ENCODE assay signal across 24 mouse cellular contexts in the genomic region with DNA sequence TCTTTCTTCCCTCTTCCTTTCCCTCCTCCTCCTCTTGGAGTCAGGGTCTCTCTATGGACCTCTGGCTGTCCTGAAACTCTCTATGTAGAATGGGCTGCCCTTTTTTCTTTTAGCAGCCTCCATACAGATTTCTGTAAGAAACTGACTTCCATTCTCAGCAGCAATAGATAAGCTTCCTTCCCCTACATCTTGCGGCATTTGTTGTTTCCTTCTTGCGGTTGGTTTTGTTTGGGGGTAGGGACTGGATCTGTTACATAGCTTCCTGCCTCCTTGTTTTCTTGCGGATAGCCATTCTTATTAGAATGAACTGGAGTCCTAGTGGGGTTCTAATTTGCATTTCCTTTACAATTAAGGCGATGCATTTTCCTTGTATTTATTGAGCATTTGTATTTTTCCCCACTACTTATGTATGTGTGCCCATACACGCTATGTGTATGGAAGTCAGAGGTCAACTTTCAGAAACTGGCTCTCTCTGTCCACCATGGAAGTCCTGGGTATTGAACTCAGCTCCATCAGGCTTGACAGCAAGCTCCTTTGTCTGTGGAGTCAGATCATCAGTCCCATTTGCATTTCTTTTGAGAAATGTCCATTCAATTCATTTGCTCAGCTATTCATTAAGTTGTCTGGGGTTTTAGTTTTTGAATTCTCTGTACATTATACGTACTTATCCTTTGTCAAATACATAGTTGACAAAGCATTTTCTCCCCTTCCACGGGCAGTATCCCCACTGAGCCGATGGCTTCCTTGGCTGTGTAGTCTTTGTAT.
DNase-seq lines count a peak whose midpoint lies in the region; ATAC-seq and TF ChIP-seq lines count a peak whose summit lies in the region.
"Had no signal": no experiment of that assay in that cellular context is flagged by ENCODE, and none has a peak within 500 bp of the region (broad histone marks: within the 10 kb centered on the region; RNA-seq: fewer than 3 reads in every experiment).

No protein-coding gene starts in this region.

- WGBS in heart, postnatal 0 days: 68% methylated on average over 8 of the region's 8 CpGs
- WGBS in macrophage (ENCODE audit: missing documents): 42% methylated on average over 8 of the region's 8 CpGs

- DNase-seq in heart, adult 11 months: peak; percentile 51
- no peak for DNase-seq in heart, adult 18-20 months
- DNase-seq in heart, postnatal 0 days (ENCODE audit: low spot score): no peak
- DNase-seq in heart, postnatal 10 days: no peak
- peak; percentile 4 for DNase-seq in MEL-GATA-1-ER (ENCODE audit: extremely low read depth, low read depth)
- no peak for DNase-seq in B cell, adult 2 months
- DNase-seq in kidney, postnatal 36 days: no peak
- DNase-seq: adrenal gland, postnatal 25 days; cerebellum, adult 18-20 months; cerebellum, postnatal 25 days; kidney, adult 8-10 months; kidney, postnatal 14 days; midbrain, embryonic 14.5 days; right cerebral cortex, postnatal 4 days had no signal

- peaks cover 6% of the 10 kb centered on the region for H3K4me1 ChIP-seq in heart, postnatal 0 days (ENCODE audit: control insufficient read depth, insufficient read depth)
- H3K4me1 ChIP-seq: embryonic facial prominence, embryonic 15.5 days; hindbrain, embryonic 13.5 days; liver, embryonic 15.5 days had no signal

- no peaks in the 10 kb centered on the region for H3K9me3 ChIP-seq in heart, postnatal 0 days (replicated peaks; ENCODE audit: control insufficient read depth, low read length)
- H3K9me3 ChIP-seq: embryonic facial prominence, embryonic 15.5 days; hindbrain, embryonic 13.5 days; limb, embryonic 12.5 days; liver, embryonic 15.5 days; megakaryocyte, embryonic 14.5 days had no signal

- H3K27ac ChIP-seq in heart, postnatal 0 days (ENCODE audit: low read depth): peak overlapping the region; percentile 18; the same call in 1 of the 2 replicates
- peak overlapping the region; percentile 47 for H3K27ac ChIP-seq in macrophage
- H3K27ac ChIP-seq: embryonic facial prominence, embryonic 15.5 days; hindbrain, embryonic 13.5 days; limb, embryonic 12.5 days; liver, embryonic 15.5 days; stomach, postnatal 0 days had no signal

- no peak overlapping the region for H3K9ac ChIP-seq in heart, postnatal 0 days (replicated peaks; ENCODE audit: low read depth, low read length)
- H3K9ac ChIP-seq: embryonic facial prominence, embryonic 15.5 days; hindbrain, embryonic 13.5 days; limb, embryonic 12.5 days; liver, embryonic 15.5 days had no signal

- no peak for ATAC-seq in heart, postnatal 0 days (ENCODE audit: insufficient read depth, low read depth)
- ATAC-seq: forebrain, embryonic 16.5 days; inflammation-experienced regulatory T-cells, adult 6 months; lung, postnatal 0 days had no signal

- no peak for TF ChIP-seq EP300 in heart, postnatal 0 days (IDR thresholded peaks at IDR 0.05; ENCODE audit: low read depth)

- H3K36me3 ChIP-seq in heart, postnatal 0 days (replicated peaks; ENCODE audit: control insufficient read depth, insufficient read depth, low read length): no peaks in the 10 kb centered on the region
- H3K36me3 ChIP-seq in macrophage (ENCODE audit: inconsistent target): no peaks in the 10 kb centered on the region
- H3K36me3 ChIP-seq: embryonic facial prominence, embryonic 15.5 days; hindbrain, embryonic 13.5 days; limb, embryonic 12.5 days; liver, embryonic 15.5 days had no signal

- no peaks in the 10 kb centered on the region for H3K79me2 ChIP-seq in macrophage (ENCODE audit: inconsistent target)

- no peak overlapping the region for H3K4me2 ChIP-seq in heart, postnatal 0 days (ENCODE audit: low read depth, low read length)
- H3K4me2 ChIP-seq: embryonic facial prominence, embryonic 15.5 days; hindbrain, embryonic 13.5 days; limb, embryonic 12.5 days; liver, embryonic 15.5 days had no signal

- H3K27me3 ChIP-seq in heart, postnatal 0 days (ENCODE audit: control insufficient read depth, insufficient read depth, low read length): no peaks in the 10 kb centered on the region
- H3K27me3 ChIP-seq: embryonic facial prominence, embryonic 15.5 days; hindbrain, embryonic 13.5 days; limb, embryonic 12.5 days; liver, embryonic 15.5 days had no signal

- TF ChIP-seq CTCF in heart, postnatal 0 days (IDR thresholded peaks at IDR 0.05; ENCODE audit: low read depth): no peak

- intact Hi-C loops in heart, postnatal 10 days (cut with DNase I): no loop called here

- no peak overlapping the region for H3K4me3 ChIP-seq in heart, postnatal 0 days (ENCODE audit: low read depth, low read length)
- no peak overlapping the region for H3K4me3 ChIP-seq in macrophage (ENCODE audit: inconsistent target)
- H3K4me3 ChIP-seq: embryonic facial prominence, embryonic 15.5 days; hindbrain, embryonic 13.5 days; limb, embryonic 12.5 days; liver, embryonic 15.5 days; megakaryocyte, embryonic 14.5 days had no signal

Comparison
In these comparisons a context has a peak if more than half of its experiments do, and no peak if none do; other contexts are left out.
1. DNase-seq: peak in heart, adult 11 months (single experiment) and MEL-GATA-1-ER (single experiment); none in heart, adult 18-20 months (0 of 2), heart, postnatal 0 days (single experiment), heart, postnatal 10 days (0 of 2), B cell, adult 2 months (0 of 2) and kidney, postnatal 36 days (0 of 2).